19 mouse cellular contexts compared by ENCODE assay signal in genomic region chr7:135601607-135602006, GRCm38 (mm10).
DNase-seq lines count a peak whose midpoint lies in the region; ATAC-seq and TF ChIP-seq lines count a peak whose summit lies in the region.
"Had no signal": no experiment of that assay in that cellular context is flagged by ENCODE, and none has a peak within 500 bp of the region (broad histone marks: within the 10 kb centered on the region; RNA-seq: fewer than 3 reads in every experiment).

No protein-coding gene starts in this region.

- no peak overlapping the region for H3K4me2 ChIP-seq in liver, embryonic 13.5 days
- H3K4me2 ChIP-seq: midbrain, embryonic 12.5 days; neural tube, embryonic 13.5 days had no signal

- H3K9ac ChIP-seq in liver, embryonic 13.5 days: peak overlapping the region; percentile 28; the same call in 1 of the 2 replicates
- H3K9ac ChIP-seq: midbrain, embryonic 12.5 days; neural tube, embryonic 13.5 days had no signal

- H3K27me3 ChIP-seq in liver, embryonic 13.5 days: no peaks in the 10 kb centered on the region
- no peaks in the 10 kb centered on the region for H3K27me3 ChIP-seq in megakaryocyte, embryonic 14.5 days (replicated peaks)
- H3K27me3 ChIP-seq in cerebellum, adult 2 months (ENCODE audit: control insufficient read depth, insufficient read depth, low read length): no peaks in the 10 kb centered on the region
- H3K27me3 ChIP-seq: midbrain, embryonic 12.5 days; neural tube, embryonic 13.5 days had no signal

- 35% methylated on average over 8 of the region's 8 CpGs for WGBS in bone marrow, adult 2 months
- WGBS in liver, embryonic 13.5 days (ENCODE audit: insufficient replicate concordance): 11% methylated on average over 8 of the region's 8 CpGs
- WGBS in cerebellum, adult 2 months: 85% methylated on average over 8 of the region's 8 CpGs

- TF ChIP-seq POLR2A in bone marrow, adult 2 months (IDR thresholded peaks at IDR 0.05; ENCODE audit: borderline replicate concordance, control insufficient read depth, low read depth, low read length): no peak
- TF ChIP-seq POLR2A in cerebellum, adult 2 months (IDR thresholded peaks at IDR 0.05; ENCODE audit: borderline replicate concordance, insufficient read depth, low read length): no peak

- H3K9me3 ChIP-seq in liver, embryonic 13.5 days (replicated peaks): no peaks in the 10 kb centered on the region
- H3K9me3 ChIP-seq in megakaryocyte, embryonic 14.5 days: no peaks in the 10 kb centered on the region
- H3K9me3 ChIP-seq: forebrain, embryonic 10.5 days; hindbrain, embryonic 10.5 days; limb, embryonic 10.5 days; midbrain, embryonic 12.5 days; neural tube, embryonic 13.5 days had no signal

- H3K27ac ChIP-seq in bone marrow, adult 2 months (ENCODE audit: control insufficient read depth, insufficient read depth, low read depth, low read length, poor library complexity): peak overlapping the region; percentile 50; the same call in 1 of the 2 replicates
- peak overlapping the region; percentile 21 for H3K27ac ChIP-seq in liver, embryonic 13.5 days
- no peak overlapping the region for H3K27ac ChIP-seq in cerebellum, adult 2 months (ENCODE audit: insufficient read depth, low read length)
- H3K27ac ChIP-seq: forebrain, embryonic 10.5 days; hindbrain, embryonic 10.5 days; kidney, postnatal 0 days; limb, embryonic 10.5 days; midbrain, embryonic 12.5 days; neural tube, embryonic 13.5 days had no signal

- H3K4me1 ChIP-seq in bone marrow, adult 2 months (ENCODE audit: control insufficient read depth, insufficient read depth, low read length): peaks cover 19% of the 10 kb centered on the region
- peaks cover 97% of the 10 kb centered on the region for H3K4me1 ChIP-seq in liver, embryonic 13.5 days (replicated peaks)
- peaks cover 100% of the 10 kb centered on the region for H3K4me1 ChIP-seq in megakaryocyte, embryonic 14.5 days
- H3K4me1 ChIP-seq in cerebellum, adult 2 months (ENCODE audit: control insufficient read depth, insufficient read depth, low read length): peaks cover 9% of the 10 kb centered on the region

- H3K36me3 ChIP-seq in liver, embryonic 13.5 days: no peaks in the 10 kb centered on the region
- H3K36me3 ChIP-seq in megakaryocyte, embryonic 14.5 days (replicated peaks; ENCODE audit: low read length): peaks cover 48% of the 10 kb centered on the region
- H3K36me3 ChIP-seq: forebrain, embryonic 10.5 days; hindbrain, embryonic 10.5 days; limb, embryonic 10.5 days; midbrain, embryonic 12.5 days; neural tube, embryonic 13.5 days had no signal

- ATAC-seq in liver, embryonic 13.5 days (ENCODE audit: low read depth): peak; percentile 78

- DNase-seq in c-Kit-positive CD71-positive TER-119-positive erythroid progenitor cells, embryonic 14.5 days (ENCODE audit: low spot score): peak; percentile 73
- peak; percentile 58 for DNase-seq in liver, embryonic 13.5 days
- DNase-seq in kidney, postnatal 14 days: no peak
- no peak for DNase-seq in right cerebral cortex, postnatal 4 days
- DNase-seq in cerebellum, adult 2 months: no peak
- DNase-seq: cerebellum, adult 11-12 months; cerebellum, postnatal 25 days; embryo, embryonic 11 days; kidney, adult 11 months; lung, adult 18-20 months; thymus, postnatal 36 days had no signal

- no peak for TF ChIP-seq CTCF in bone marrow, adult 2 months (IDR thresholded peaks at IDR 0.05; ENCODE audit: control insufficient read depth, insufficient read depth, low read length)
- TF ChIP-seq CTCF in cerebellum, adult 2 months (IDR thresholded peaks at IDR 0.05; ENCODE audit: borderline replicate concordance, insufficient read depth, low read depth, low read length): no peak

- H3K4me3 ChIP-seq in bone marrow, adult 2 months (replicated peaks; ENCODE audit: control insufficient read depth, low read depth, low read length): no peak overlapping the region
- no peak overlapping the region for H3K4me3 ChIP-seq in liver, embryonic 13.5 days (replicated peaks)
- H3K4me3 ChIP-seq in megakaryocyte, embryonic 14.5 days (replicated peaks): peak overlapping the region; percentile 46
- no peak overlapping the region for H3K4me3 ChIP-seq in cerebellum, adult 2 months (replicated peaks; ENCODE audit: insufficient read depth, low read depth, low read length)
- H3K4me3 ChIP-seq: forebrain, embryonic 10.5 days; hindbrain, embryonic 10.5 days; limb, embryonic 10.5 days; midbrain, embryonic 12.5 days; neural tube, embryonic 13.5 days had no signal

Comparison
In these comparisons a context has a peak if more than half of its experiments do, and no peak if none do; other contexts are left out.
1. DNase-seq: peak in c-Kit-positive CD71-positive TER-119-positive erythroid progenitor cells, embryonic 14.5 days (single experiment) and liver, embryonic 13.5 days (single experiment); none in kidney, postnatal 14 days (single experiment), right cerebral cortex, postnatal 4 days (single experiment) and cerebellum, adult 2 months (0 of 2).